Mouse (Mus musculus): ENCODE data around the gene Fcgr4. TPM values are rescaled to one million over a fixed set of nuclear protein-coding genes. Genes with fewer than 3 reads are reported as not detected.
"Not testable (repeated sequence)": the region's sequence is repeated elsewhere in the genome, so short reads cannot be mapped to it uniquely, and the experiment has no call there.

Fcgr4 gene
- polyA plus RNA-seq, 1 experiment from 2014 or later = 0.31 TPM

GRCm38 (mm10) chr1:171043594-171044153 is 25.0 kb downstream of the Fcgr4 start:
- Histone ChIP-seq H3K36me3 (replicated peaks) (no peaks in the 10 kb centered on the region), H3K4me1 (peaks cover 6% of the 10 kb centered on the region; the same call in 1 of the 2 replicates), H3K4me3 (peak overlapping the region; percentile 78), H3K27me3 (replicated peaks; ENCODE audit: low read depth, poor library complexity, severe bottlenecking) (0 out of 2 replicates have a peak, but pooled peaks cover 3% of the 10 kb centered on the region), H3K27ac (replicated peaks) (no peak overlapping the region), H3K9me3 (no peaks in the 10 kb centered on the region)
- no peak for DNase-seq (ENCODE audit: low spot score)
- WGBS = 69% methylated on average over 3 of the region's 3 CpGs

GRCm38 (mm10) chr1:171044365-171045078 is 25.8 kb downstream of the Fcgr4 start:
- DNase-seq (ENCODE audit: low spot score) = peak; percentile 90
- under 1% methylated on average over 33 of the region's 33 CpGs for WGBS
- Histone ChIP-seq H3K4me3 (peak overlapping the region; percentile 78), H3K4me1 (peaks cover 6% of the 10 kb centered on the region; the same call in 1 of the 2 replicates), H3K27ac (replicated peaks) (peak overlapping the region; percentile 42), H3K27me3 (replicated peaks; ENCODE audit: low read depth, poor library complexity, severe bottlenecking) (0 out of 2 replicates have a peak, but pooled peaks cover 3% of the 10 kb centered on the region), H3K36me3 (replicated peaks) (no peaks in the 10 kb centered on the region), H3K9me3 (no peaks in the 10 kb centered on the region)

GRCm38 (mm10) chr1:171045079-171045465 is 26.4 kb downstream of the Fcgr4 start:
- Histone ChIP-seq H3K27ac (replicated peaks) (no peak overlapping the region), H3K9me3 (no peaks in the 10 kb centered on the region), H3K27me3 (replicated peaks; ENCODE audit: low read depth, poor library complexity, severe bottlenecking) (0 out of 2 replicates have a peak, but pooled peaks cover 3% of the 10 kb centered on the region), H3K4me1 (peaks cover 6% of the 10 kb centered on the region; the same call in 1 of the 2 replicates), H3K36me3 (replicated peaks) (no peaks in the 10 kb centered on the region), H3K4me3 (peak overlapping the region; percentile 78)
- 5% methylated on average over 14 of the region's 14 CpGs for WGBS
- no peak for DNase-seq (ENCODE audit: low spot score)

- no peak for DNase-seq (ENCODE audit: low spot score)
- H3K9me3 ChIP-seq = no peaks in the 10 kb centered on the region
- H3K27me3 ChIP-seq (replicated peaks; ENCODE audit: low read depth, poor library complexity, severe bottlenecking) = no peaks in the 10 kb centered on the region
- WGBS = 75% methylated on average over 3 of the region's 3 CpGs
- no peaks in the 10 kb centered on the region for H3K36me3 ChIP-seq (replicated peaks)
- no peak overlapping the region for H3K27ac ChIP-seq (replicated peaks)
- no peak overlapping the region for H3K4me3 ChIP-seq
- H3K4me1 ChIP-seq = peaks cover 6% of the 10 kb centered on the region; the same call in 1 of the 2 replicates
These were observed 27.8 kb downstream of the Fcgr4 start for GRCm38 (mm10) chr1:171046501-171046900.

- Histone ChIP-seq H3K4me3 (peak overlapping the region; percentile 33), H3K9me3 (no peaks in the 10 kb centered on the region), H3K27me3 (replicated peaks; ENCODE audit: low read depth, poor library complexity, severe bottlenecking) (no peaks in the 10 kb centered on the region), H3K36me3 (replicated peaks) (no peaks in the 10 kb centered on the region), H3K27ac (replicated peaks) (no peak overlapping the region), H3K4me1 (peaks cover 6% of the 10 kb centered on the region; the same call in 1 of the 2 replicates)
- DNase-seq (ENCODE audit: low spot score) = peak; percentile 24
- WGBS = 43% methylated on average over 10 of the region's 10 CpGs
These were observed 30.5 kb downstream of the Fcgr4 start for GRCm38 (mm10) chr1:171049263-171049662.

- DNase-seq (ENCODE audit: low spot score) = no peak
- Histone ChIP-seq H3K9me3 (no peaks in the 10 kb centered on the region), H3K36me3 (replicated peaks) (no peaks in the 10 kb centered on the region), H3K4me1 (0 out of 2 replicates have a peak, but pooled peaks cover under 1% of the 10 kb centered on the region), H3K27ac (replicated peaks) (no peak overlapping the region), H3K27me3 (replicated peaks; ENCODE audit: low read depth, poor library complexity, severe bottlenecking) (no peaks in the 10 kb centered on the region), H3K4me3 (no peak overlapping the region)
- 88% methylated on average over 7 of the region's 7 CpGs for WGBS
These were observed 32.1 kb downstream of the Fcgr4 start for GRCm38 (mm10) chr1:171050774-171051173.

GRCm38 (mm10) chr1:171053305-171053704 is 34.6 kb downstream of the Fcgr4 start:
- no peak for DNase-seq (ENCODE audit: low spot score)
- H3K4me3 ChIP-seq = no peak overlapping the region
- no peaks in the 10 kb centered on the region for H3K36me3 ChIP-seq (replicated peaks)
- H3K9me3 ChIP-seq = no peaks in the 10 kb centered on the region
- no peak overlapping the region for H3K27ac ChIP-seq (replicated peaks)
- no peaks in the 10 kb centered on the region for H3K4me1 ChIP-seq
- WGBS = 89% methylated on average over 6 of the region's 6 CpGs
- H3K27me3 ChIP-seq (replicated peaks; ENCODE audit: low read depth, poor library complexity, severe bottlenecking) = no peaks in the 10 kb centered on the region

- Histone ChIP-seq H3K27me3 (replicated peaks; ENCODE audit: low read depth, poor library complexity, severe bottlenecking) (no peaks in the 10 kb centered on the region), H3K4me3 (no peak overlapping the region), H3K27ac (replicated peaks) (no peak overlapping the region), H3K9me3 (no peaks in the 10 kb centered on the region), H3K36me3 (replicated peaks) (no peaks in the 10 kb centered on the region), H3K4me1 (no peaks in the 10 kb centered on the region)
- WGBS = 90% methylated on average over 5 of the region's 5 CpGs
- DNase-seq (ENCODE audit: low spot score) = no peak
These were observed 38.5 kb downstream of the Fcgr4 start for GRCm38 (mm10) chr1:171057253-171057652.

GRCm38 (mm10) chr1:171059203-171059602 is 40.5 kb downstream of the Fcgr4 start:
- WGBS = 79% methylated on average over 2 of the region's 2 CpGs
- Histone ChIP-seq H3K27ac (replicated peaks) (no peak overlapping the region), H3K9me3 (no peaks in the 10 kb centered on the region), H3K4me3 (no peak overlapping the region), H3K27me3 (replicated peaks; ENCODE audit: low read depth, poor library complexity, severe bottlenecking) (peaks cover 13% of the 10 kb centered on the region), H3K36me3 (replicated peaks) (no peaks in the 10 kb centered on the region), H3K4me1 (peaks cover 4% of the 10 kb centered on the region)
- DNase-seq (ENCODE audit: low spot score) = no peak

GRCm38 (mm10) chr1:171060392-171060791 is 41.7 kb downstream of the Fcgr4 start:
- DNase-seq (ENCODE audit: low spot score) = peak; percentile 24
- 53% methylated on average over 10 of the region's 10 CpGs for WGBS
- H3K4me1 ChIP-seq = peaks cover 11% of the 10 kb centered on the region
- H3K9me3 ChIP-seq = no peaks in the 10 kb centered on the region
- no peak overlapping the region for H3K27ac ChIP-seq (replicated peaks)
- H3K4me3 ChIP-seq = 0 out of 2 replicates have a peak overlapping the region, but pooled peaks have one; percentile 14
- no peaks in the 10 kb centered on the region for H3K36me3 ChIP-seq (replicated peaks)
- peaks cover 25% of the 10 kb centered on the region for H3K27me3 ChIP-seq (replicated peaks; ENCODE audit: low read depth, poor library complexity, severe bottlenecking)

- Histone ChIP-seq H3K27me3 (replicated peaks; ENCODE audit: low read depth, poor library complexity, severe bottlenecking) (peaks cover 34% of the 10 kb centered on the region), H3K36me3 (replicated peaks) (no peaks in the 10 kb centered on the region), H3K9me3 (no peaks in the 10 kb centered on the region), H3K27ac (replicated peaks) (no peak overlapping the region), H3K4me1 (peaks cover 13% of the 10 kb centered on the region), H3K4me3 (no peak overlapping the region)
- WGBS = 95% methylated on average over 3 of the region's 3 CpGs
- DNase-seq (ENCODE audit: low spot score) = no peak
These were observed 42.8 kb downstream of the Fcgr4 start for GRCm38 (mm10) chr1:171061566-171061965.

- Histone ChIP-seq H3K4me1 (peaks cover 13% of the 10 kb centered on the region), H3K4me3 (peak overlapping the region; percentile 46), H3K27me3 (replicated peaks; ENCODE audit: low read depth, poor library complexity, severe bottlenecking) (peaks cover 43% of the 10 kb centered on the region)
- peak; percentile 61 for DNase-seq (ENCODE audit: low spot score)
- not testable (repeated sequence) for H3K36me3 ChIP-seq (replicated peaks); H3K27ac ChIP-seq (replicated peaks); H3K9me3 ChIP-seq
- 9% methylated on average over 42 of the region's 61 CpGs for WGBS
These were observed 45.1 kb downstream of the Fcgr4 start for GRCm38 (mm10) chr1:171063569-171064490.

All from embryonic facial prominence, embryonic 10.5 days (tissue).